15 mouse cellular contexts compared by ENCODE assay signal in genomic region chr11:78600496-78600895, GRCm38 (mm10). TPM values are rescaled to one million over a fixed set of nuclear protein-coding genes. Genes with fewer than 3 reads are reported as not detected.
DNase-seq lines count a peak whose midpoint lies in the region; ATAC-seq and TF ChIP-seq lines count a peak whose summit lies in the region.
"Had no signal": no experiment of that assay in that cellular context is flagged by ENCODE, and none has a peak within 500 bp of the region (broad histone marks: within the 10 kb centered on the region; RNA-seq: fewer than 3 reads in every experiment).

No protein-coding gene starts in this region.

- no peak for TF ChIP-seq CTCF in cortical plate, adult 2 months (IDR thresholded peaks at IDR 0.05; ENCODE audit: extremely low read depth, insufficient read depth, low read length)

- peaks cover 6% of the 10 kb centered on the region for H3K4me1 ChIP-seq in cortical plate, adult 2 months (ENCODE audit: control insufficient read depth, insufficient read depth, low read length)
- peaks cover 95% of the 10 kb centered on the region for H3K4me1 ChIP-seq in megakaryocyte, embryonic 14.5 days

- no peak overlapping the region for H3K4me3 ChIP-seq in cortical plate, adult 2 months (ENCODE audit: insufficient read depth, low read length)
- H3K4me3 ChIP-seq in megakaryocyte, embryonic 14.5 days (replicated peaks), result peak overlapping the region; percentile 59
- H3K4me3 ChIP-seq: embryonic facial prominence, embryonic 12.5 days; gastrocnemius, adult 2 months; lung, embryonic 15.5 days; myocyte had no signal

- peak; percentile 48 for DNase-seq in layer of hippocampus, adult 11-12 months (ENCODE audit: low spot score)
- DNase-seq in layer of hippocampus, postnatal 14 days (ENCODE audit: low spot score in 2 of 2), result no peak
- DNase-seq in retina, postnatal 1 day, result no peak
- no peak for DNase-seq in adrenal gland, adult 8-10 months
- DNase-seq: cerebellum, adult 9-11 months; gastrocnemius, adult 2 months; kidney, postnatal 4 days; left cerebral cortex, postnatal 4 days had no signal

- TF ChIP-seq POLR2A in cortical plate, adult 2 months (IDR thresholded peaks at IDR 0.05; ENCODE audit: extremely low read depth, insufficient read depth, low read length), result no peak

- H3K9me3 ChIP-seq in megakaryocyte, embryonic 14.5 days, result no peaks in the 10 kb centered on the region
- H3K9me3 ChIP-seq: embryonic facial prominence, embryonic 12.5 days; lung, embryonic 15.5 days had no signal

- H3K27ac ChIP-seq in cortical plate, adult 2 months (ENCODE audit: insufficient read depth, low read length), result peak overlapping the region; percentile 78
- H3K27ac ChIP-seq: embryonic facial prominence, embryonic 12.5 days; gastrocnemius, adult 2 months had no signal

- peak; percentile 11 for ATAC-seq in CD4-positive, CD25-positive, alpha-beta regulatory T cell, adult 4 months
- ATAC-seq: intestine, embryonic 16.5 days had no signal

- peaks cover 87% of the 10 kb centered on the region for H3K36me3 ChIP-seq in megakaryocyte, embryonic 14.5 days (replicated peaks; ENCODE audit: low read length)
- H3K36me3 ChIP-seq: embryonic facial prominence, embryonic 12.5 days; lung, embryonic 15.5 days had no signal

- H3K27me3 ChIP-seq in megakaryocyte, embryonic 14.5 days (replicated peaks), result no peaks in the 10 kb centered on the region
- H3K27me3 ChIP-seq: embryonic facial prominence, embryonic 12.5 days; lung, embryonic 15.5 days had no signal

RNA-seq across cellular contexts. Expression of gene Tmem97, which starts 49.9 kb away (rescaled TPM):
- total RNA-seq in layer of hippocampus, postnatal 14 days (2021), result 10 to 100 TPM; 13.3 to 19.0 TPM
- 10 to 100 TPM; 17.4 to 21.3 TPM for polyA plus RNA-seq in CD4-positive, CD25-positive, alpha-beta regulatory T cell, adult 4 months (2017; shearing (Covaris generic))
- 17.8 and 20.8 TPM in 2 replicates for polyA plus RNA-seq in cortical plate, adult 2 months (2012; rRNA removed)
- 24.2 and 39.2 TPM in 2 replicates for polyA plus RNA-seq in megakaryocyte, embryonic 14.5 days (2012; ENCODE audit: insufficient read depth, low replicate concordance)
- 10 to 100 TPM; 46.3 to 65.0 (median 55.8) TPM for total RNA-seq in adrenal gland, adult 8-10 months (2022)
